Mouse (Mus musculus): ENCODE results near the gene Trim14. TPM values are rescaled to one million over a fixed set of nuclear protein-coding genes. Genes with fewer than 3 reads are reported as not detected.

Gene Trim14
- total RNA-seq, 4 experiments from 2014 or later = 0.91 to 2.4 (median 1.7) TPM

DNA sequence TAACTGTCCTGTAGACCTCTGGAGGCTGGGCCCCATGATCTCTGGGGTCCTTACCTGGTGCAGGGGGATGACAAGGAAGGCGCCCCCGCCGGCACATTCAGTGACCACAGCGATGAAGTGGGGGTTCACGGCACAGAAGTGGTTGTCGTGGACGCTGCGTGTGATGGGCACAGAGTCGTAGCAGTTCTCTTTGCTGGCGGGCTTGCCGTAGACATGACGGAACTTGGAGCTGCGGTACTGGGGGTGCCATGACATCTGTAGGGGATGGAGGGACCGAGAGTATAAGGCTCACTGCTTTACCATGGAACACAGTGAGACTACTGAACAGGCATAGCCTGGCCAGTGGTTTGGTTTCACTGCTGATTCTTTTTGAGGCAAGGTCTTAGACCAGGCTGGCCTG is 26.9 kb upstream of the Trim14 start:
- no peak for DNase-seq (ENCODE audit: low spot score in 2 of 2)

DNA sequence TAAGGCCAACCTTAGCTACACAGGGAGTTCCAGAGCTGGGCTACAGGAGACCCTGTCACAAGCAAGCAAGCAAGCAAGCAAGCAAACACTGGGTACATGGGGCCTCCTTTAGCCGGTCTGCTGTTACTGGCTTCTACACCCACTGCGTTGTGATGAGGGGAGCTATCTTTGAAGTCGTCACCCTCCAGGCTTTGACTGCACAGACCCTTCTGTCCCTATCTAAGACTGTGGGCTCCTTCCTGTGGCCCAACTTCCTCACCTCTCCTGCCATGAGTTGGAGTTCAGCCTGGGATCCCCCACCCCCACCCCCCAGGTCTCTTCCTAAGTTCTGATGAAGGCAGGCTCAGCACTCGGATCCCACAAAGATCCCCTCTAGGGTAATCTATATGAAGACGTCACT is 26.1 kb upstream of the Trim14 start:
- DNase-seq (ENCODE audit: low spot score in 2 of 2) = no peak

DNA sequence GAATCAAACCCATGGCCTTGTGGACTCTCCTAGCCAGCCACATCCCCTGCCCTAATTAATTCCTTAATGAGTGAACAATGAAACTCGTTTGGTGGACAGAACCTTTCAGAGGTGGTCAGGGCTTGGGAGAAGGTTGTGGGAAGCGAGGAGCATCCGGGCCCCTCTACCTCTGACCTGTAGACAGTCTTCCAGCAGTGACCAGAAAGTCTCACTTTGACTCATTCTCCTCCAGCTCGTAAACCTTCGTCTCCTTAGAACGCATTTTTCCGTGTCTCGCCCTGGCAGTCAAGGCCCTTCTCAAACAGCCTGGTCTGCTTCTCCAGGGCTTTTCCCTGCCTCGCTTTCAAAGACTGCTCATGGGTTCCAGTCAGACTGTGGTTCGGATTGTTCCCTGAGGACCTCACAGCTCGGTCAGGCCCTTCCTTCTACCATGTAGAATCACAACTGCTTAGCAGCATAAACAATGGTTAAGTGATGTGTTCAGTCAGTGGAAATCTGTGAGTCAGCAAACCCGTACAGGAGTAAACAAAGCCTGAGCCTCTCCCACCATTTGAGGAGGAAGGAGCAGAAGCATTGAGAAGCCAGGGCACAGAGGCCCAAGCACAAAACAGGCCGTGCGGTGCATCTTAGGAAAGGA is 24.2 kb upstream of the Trim14 start:
- no peak for DNase-seq (ENCODE audit: low spot score in 2 of 2)

GRCm38 (mm10) chr4:46558672-46559667 is 23.0 kb upstream of the Trim14 start:
- no peak for DNase-seq (ENCODE audit: low spot score in 2 of 2)

DNA sequence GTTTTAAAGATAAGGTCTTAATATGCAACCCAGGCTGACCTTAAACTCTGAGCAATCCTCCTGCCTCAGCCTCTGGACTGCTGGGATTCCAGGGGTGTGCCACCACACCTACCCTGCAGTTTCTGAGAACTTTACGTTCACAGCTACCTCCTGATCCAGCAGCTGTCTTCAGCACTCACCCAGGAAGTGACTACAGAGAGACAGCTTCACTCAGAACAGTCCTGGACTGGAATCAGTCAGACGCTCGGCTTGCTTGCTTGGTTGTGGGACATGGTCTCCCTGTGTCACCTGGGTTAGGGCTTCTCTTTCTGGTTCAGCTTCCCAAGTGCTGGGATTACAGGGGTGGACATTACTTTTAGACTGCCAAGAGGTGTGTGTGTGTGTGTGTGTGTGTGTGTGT is 21.0 kb upstream of the Trim14 start:
- no peak for DNase-seq (ENCODE audit: low spot score in 2 of 2)

GRCm38 (mm10) chr4:46555762-46556161 is 19.8 kb upstream of the Trim14 start:
- no peak for DNase-seq (ENCODE audit: low spot score in 2 of 2)

- no peak for DNase-seq (ENCODE audit: low spot score in 2 of 2)
Observed at GRCm38 (mm10) chr4:46554295-46555069, 18.5 kb upstream of the Trim14 start.

- DNase-seq (ENCODE audit: low spot score in 2 of 2) = no peak
Observed at GRCm38 (mm10) chr4:46553864-46554263, 17.9 kb upstream of the Trim14 start.

- no peak for DNase-seq (ENCODE audit: low spot score in 2 of 2)
Observed at GRCm38 (mm10) chr4:46550406-46550805, 14.5 kb upstream of the Trim14 start.

- DNase-seq (ENCODE audit: low spot score in 2 of 2) = no peak
Observed at GRCm38 (mm10) chr4:46549979-46550378, 14.0 kb upstream of the Trim14 start.

- DNase-seq (ENCODE audit: low spot score in 2 of 2) = no peak
Observed at GRCm38 (mm10) chr4:46546709-46547108, 10.8 kb upstream of the Trim14 start.

DNA sequence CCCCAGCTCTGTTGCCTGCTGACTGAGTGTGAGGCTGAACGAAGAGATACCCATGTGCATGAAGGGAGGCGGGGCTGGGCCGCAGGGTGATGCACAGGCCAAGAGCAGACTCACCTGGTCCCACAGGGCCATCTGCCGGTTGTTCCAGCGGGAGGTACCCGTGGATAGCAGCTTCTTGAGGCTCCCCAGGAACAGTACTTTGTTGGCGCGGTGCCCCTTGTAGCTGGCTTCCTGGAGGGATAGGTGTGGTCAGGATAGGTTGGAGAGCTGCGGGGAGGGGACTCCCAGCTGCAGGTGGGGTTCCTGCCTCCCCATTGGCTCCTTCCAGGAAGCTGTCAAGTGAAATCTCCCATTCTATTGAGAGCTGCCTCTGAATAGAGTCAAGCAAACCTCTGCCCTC is 9.6 kb upstream of the Trim14 start:
- DNase-seq (ENCODE audit: low spot score in 2 of 2) = no peak

DNA sequence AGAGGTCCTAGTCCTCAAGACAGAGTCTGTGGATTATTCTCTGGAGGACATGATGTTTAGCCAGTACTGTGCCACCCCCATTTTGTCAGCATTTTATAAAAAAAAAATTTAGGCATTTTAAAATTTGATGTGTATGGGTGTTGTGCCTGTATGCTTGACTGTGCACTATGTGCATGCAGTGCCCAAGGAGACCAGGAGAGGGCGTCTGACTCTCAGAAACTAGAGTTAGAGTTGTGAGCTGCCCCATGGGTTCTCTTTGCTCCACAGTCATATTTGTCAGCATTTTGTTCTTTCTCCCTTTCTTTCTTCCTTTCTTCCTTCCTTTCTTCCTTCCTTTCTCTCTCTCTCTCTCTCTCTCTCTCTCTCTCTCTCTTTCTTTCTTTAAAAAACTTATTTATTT is 8.4 kb upstream of the Trim14 start:
- no peak for DNase-seq (ENCODE audit: low spot score in 2 of 2)

DNA sequence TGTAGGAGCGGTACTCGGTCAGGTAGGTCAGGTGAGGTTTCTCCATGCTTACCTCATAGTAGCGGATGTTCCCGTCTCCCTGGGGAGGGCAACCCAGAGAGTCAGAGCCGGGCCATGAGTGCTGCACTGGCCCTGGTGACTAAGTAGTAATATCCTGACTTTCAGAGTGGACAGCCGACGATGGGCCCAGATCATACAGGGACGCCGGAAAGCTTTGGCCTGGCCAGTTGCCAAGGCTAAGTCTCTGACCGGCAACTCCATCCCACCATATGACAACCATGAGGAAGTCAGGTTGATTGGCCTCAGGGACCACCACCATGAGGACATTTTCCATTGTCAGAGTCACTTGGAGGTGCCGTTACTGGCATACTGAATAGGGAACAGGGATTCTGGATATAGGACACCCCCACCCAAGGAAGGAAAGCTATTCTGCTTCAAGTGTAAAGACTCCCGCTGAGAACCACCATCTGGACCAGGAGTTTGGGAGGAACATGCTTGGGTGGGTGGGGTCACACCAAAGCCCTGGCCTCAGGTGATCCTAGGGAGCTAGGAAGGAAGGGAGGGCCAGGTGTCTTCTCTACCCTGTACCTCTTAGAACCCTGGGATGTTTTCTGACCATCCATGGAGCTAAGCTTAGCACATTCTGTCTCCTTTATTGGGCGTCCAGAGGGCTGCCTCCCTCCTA is 7.6 kb upstream of the Trim14 start:
- DNase-seq (ENCODE audit: low spot score in 2 of 2) = no peak

GRCm38 (mm10) chr4:46541707-46542106 is 5.8 kb upstream of the Trim14 start:
- no peak for DNase-seq (ENCODE audit: low spot score in 2 of 2)

GRCm38 (mm10) chr4:46539167-46539566 is 3.2 kb upstream of the Trim14 start:
- no peak for DNase-seq (ENCODE audit: low spot score in 2 of 2)

DNA sequence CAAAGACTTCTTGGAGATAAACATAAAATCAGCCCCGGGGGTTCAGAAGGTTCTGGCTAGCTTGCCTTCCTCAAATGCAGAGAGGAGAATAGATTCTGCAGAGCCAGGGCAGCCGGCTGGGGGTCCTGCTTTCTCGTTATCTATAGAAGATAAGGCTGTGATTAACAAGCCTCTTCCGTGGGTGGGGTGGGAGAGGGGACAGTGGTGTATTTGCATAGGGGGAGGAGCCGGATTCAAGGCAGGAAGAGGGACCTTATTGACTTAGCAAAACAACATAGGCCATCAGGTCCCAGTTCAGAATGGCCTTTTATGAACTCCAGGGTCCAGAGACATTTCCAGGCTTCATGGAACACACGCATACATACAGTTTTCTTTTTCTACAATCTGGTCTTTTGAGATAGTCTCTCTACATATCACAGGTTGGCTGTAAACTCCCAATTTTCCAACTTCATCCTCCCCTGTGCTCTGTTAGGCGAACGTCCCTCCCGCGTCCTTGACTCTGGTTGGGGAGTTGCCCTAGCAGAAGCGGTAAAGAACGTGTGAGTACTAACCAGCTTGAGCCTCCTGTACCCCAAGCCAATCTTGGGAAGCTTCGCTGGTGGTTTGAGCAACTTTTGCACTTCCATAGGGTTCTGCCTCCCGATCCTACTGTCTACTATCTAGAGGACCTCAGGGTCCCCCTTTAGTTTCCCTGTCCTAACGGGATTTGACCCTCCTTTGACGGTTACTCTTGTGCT is 679 bp downstream of the Trim14 start:
- no peak for DNase-seq (ENCODE audit: low spot score in 2 of 2)

DNA sequence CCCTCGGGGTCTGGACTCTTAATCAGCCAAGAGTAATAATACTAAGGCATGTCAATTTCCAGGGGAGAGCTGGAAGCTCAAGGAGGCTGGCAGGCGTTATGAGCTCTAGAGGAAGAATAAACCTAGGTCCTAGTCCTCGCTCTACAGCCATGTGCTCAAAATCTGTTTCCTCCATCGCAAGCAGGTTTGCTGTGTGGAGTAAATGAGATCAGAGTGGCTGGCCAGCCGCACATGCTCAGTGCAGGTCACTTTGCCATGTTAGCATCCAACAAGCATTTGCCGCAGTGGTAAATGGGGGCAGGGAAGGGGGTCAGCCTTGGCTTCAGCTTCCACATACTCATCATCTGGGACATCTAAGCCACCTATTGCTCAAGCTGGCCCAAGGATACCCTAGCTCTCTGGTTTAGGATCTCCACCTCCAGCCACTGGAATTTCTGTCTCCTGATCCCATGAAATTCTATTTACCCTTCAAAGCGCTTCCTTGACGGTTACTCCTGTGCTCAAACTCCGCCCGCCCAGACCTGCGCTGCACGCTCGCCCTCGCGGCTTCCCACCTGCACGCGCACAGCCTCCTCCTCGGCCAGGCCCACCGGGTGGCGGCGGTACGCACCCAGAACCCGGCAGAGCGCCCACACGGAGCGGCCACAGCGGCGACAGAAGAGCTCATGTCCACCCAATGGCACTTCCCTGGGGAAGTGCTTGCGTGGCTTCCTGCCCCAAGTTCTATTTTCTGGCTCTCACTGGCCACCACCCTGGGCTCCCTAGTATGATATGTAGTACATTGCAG is 1.8 kb downstream of the Trim14 start:
- DNase-seq (ENCODE audit: low spot score in 2 of 2) = no peak

- no peak for DNase-seq (ENCODE audit: low spot score in 2 of 2)
Observed at GRCm38 (mm10) chr4:46532926-46533325, 3.0 kb downstream of the Trim14 start.

GRCm38 (mm10) chr4:46532511-46532910 is 3.4 kb downstream of the Trim14 start:
- DNase-seq (ENCODE audit: low spot score in 2 of 2) = no peak

Data from left cerebral cortex, adult 8-10 months (tissue).